Mouse (Mus musculus) lung, postnatal 0 days (tissue): ENCODE measurements around the gene Slc23a2.

Experiments used
- CTCF ChIP-seq: IDR thresholded peaks from 2 replicates; pipeline ENCODE4 v1.5.1; 2016; ENCODE audit warnings: antibody characterized with exemption, mild to moderate bottlenecking
- EP300 ChIP-seq: IDR thresholded peaks from 2 replicates; pipeline ENCODE4 v1.6.1; 2016; ENCODE audit warnings: antibody characterized with exemption, mild to moderate bottlenecking, control low read depth

GRCm38 (mm10) chr2:132152670-132153069, 7.8 kb upstream of the Slc23a2 start:
- TF ChIP-seq CTCF (no peak), EP300 (no peak)
